Mouse (Mus musculus) right cerebral cortex, postnatal 25 days (tissue): Measurements from ENCODE around the gene Myl3.

ENCODE experiments used
- DNase-seq: peaks from one replicate; pipeline ENCODE4 v3.0.0; 2022

Gene Myl3

DNA sequence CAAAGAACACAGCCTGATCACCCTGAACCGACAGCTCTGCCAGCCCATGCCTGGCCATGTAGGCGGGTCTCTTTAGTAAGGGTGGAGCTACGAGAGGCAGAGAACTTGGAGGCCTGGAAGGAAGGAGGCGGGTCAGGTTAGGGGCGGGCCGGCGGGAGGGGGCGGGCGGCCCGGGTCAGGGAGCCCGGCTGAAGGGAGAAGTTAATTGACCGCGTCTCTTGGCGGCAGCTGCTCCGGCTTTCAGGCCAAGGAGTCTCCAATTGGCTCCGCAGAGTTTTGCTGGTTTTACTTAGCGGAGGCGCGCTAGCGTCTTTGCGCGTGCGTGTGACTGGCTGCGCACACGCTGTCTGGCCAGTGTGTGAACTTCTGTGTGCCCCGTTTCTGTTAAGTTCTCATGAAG, 9.0 kb upstream of the Myl3 start:
- peak; percentile 45 for DNase-seq

- DNase-seq, result no peak
These were observed 8.6 kb upstream of the Myl3 start for GRCm38 (mm10) chr9:110733102-110733501.

GRCm38 (mm10) chr9:110734154-110734553, 7.5 kb upstream of the Myl3 start:
- DNase-seq, result no peak

DNA sequence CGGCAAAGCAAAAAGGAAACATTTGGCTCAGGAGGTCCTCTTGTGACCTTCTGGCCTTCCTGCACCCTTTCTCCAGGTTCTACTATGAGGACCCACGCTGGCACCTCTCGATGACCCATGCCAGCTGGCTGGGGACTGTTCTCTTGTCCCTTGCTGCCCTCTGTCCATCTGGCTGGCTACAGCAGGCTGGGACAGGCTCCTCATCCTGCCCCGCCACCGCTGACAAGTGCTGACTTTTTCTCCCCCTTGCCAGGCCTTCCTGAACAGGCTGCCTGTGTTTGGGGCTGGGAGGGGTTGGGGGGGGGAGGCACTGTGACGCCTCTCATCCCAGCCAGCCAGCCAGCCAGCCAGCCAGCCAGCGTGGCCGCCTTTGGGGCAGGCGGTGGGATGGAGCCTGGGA, 5.3 kb upstream of the Myl3 start:
- DNase-seq, result no peak

DNA sequence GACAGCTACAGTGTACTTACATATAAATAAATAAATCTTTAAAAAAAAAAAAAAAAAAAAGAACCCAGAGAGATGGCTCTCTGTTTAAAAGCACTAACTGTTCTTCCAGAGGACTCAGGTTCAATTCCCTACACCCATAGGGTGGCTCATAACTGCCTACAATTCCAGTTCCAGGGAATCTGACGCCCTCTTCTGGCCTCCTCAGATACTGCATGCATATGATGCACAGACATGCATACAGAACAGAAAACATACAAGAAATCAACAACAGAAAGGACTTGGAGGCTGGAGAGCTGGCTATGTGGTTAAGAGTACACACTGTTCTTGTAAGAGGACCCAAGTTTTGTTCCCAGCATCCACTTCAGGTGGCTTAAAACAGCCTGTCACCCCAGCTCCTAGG, 3.6 kb upstream of the Myl3 start:
- no peak for DNase-seq

- DNase-seq, result no peak
These were observed 1.7 kb upstream of the Myl3 start for GRCm38 (mm10) chr9:110739961-110740360.

- DNase-seq, result no peak
These were observed 762 bp downstream of the Myl3 start for GRCm38 (mm10) chr9:110742295-110742950.

GRCm38 (mm10) chr9:110742951-110743455, 1.3 kb downstream of the Myl3 start:
- DNase-seq, result no peak

GRCm38 (mm10) chr9:110743456-110744323, 2.0 kb downstream of the Myl3 start:
- DNase-seq, result no peak

DNA sequence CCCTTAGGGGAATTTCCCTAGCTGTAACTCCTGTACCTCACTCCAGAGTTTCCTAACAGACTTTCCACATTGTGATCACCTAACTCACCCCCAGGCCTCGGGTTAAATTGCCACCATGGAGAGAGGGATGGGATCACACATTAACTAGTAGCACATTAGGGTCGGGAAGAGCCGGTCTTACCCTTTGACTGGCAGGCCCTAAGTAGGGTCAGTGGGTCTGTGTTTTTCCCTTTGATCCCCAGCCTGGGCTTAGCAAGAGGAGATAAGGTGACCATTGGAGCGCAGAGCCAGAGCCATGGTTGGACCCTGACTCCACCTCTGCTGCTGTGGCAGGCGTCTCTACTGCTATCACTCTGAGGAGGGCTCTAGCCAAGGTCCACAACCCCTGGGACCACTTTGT, 4.1 kb downstream of the Myl3 start:
- no peak for DNase-seq

GRCm38 (mm10) chr9:110746238-110746637, 4.6 kb downstream of the Myl3 start:
- no peak for DNase-seq

GRCm38 (mm10) chr9:110746961-110747360, 5.3 kb downstream of the Myl3 start, which contains the start of gene Pth1r:
Gene Pth1r (minus strand): TSS chr9:110747145.
- no peak for DNase-seq

GRCm38 (mm10) chr9:110748451-110748850, 6.8 kb downstream of the Myl3 start:
- no peak for DNase-seq

DNA sequence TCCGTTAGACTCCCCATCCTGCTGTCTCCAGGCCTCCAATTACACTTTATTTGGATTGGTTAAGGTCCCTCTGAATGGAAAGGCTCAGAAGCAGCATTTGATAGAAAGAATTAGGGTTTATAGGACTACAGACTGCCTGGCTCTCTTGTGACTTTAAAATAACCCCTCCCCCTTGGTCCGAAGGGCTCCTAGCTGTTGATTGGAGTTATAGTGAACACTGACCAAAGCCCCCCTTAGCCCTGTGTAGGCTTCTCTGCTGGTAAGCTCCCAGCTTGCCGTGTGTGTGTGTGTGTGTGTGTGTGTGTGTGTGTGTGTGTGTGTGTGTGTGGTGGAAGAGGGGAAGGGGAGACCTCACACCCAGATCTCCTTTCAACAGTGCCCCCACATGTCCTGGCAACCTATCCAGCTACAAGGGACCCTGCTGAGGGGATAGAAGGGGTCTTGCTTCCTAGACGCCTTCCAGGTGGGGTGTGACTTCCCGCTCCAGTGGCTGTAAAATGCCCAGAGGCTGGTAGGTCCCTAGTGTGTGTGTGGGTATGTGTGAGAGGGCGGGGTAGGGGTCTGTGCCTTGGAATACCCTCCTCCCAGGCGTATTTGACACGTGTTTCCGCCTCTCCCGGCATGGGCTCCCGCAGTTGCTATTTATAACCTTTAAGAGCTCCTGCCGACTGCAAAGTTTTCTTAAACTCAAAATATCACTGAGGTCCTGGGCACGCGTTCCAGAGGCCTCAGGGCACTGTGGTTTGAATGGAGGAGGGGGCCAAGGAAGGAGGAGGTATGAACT, 8.9 kb downstream of the Myl3 start:
- DNase-seq, result no peak

- DNase-seq, result no peak
These were observed 9.8 kb downstream of the Myl3 start for GRCm38 (mm10) chr9:110751412-110751811.

DNA sequence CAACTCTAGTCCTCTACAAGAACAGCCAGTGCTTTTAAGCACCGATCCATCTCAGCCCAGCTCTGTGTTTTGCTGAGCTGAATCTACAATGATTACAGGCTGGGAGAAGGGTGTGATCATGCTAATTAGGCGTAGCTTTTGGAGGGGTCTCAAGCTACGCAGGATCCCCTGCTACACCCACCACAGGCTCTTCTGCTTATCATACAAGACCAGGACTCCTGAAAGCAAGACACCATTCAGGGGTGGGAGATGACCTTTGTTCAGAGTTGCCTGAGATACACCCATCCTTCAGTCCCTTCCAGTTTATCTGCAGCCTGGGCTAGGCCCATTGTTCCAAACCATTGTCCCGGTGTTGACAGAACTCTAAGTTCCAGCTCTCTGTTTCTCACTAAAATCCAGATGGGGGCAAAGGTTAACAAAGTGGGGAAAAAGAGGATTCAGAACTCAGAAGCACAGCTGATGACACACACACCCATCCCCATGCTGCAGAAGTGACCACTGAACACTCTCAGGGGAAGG, 11.3 kb downstream of the Myl3 start:
- no peak for DNase-seq

DNA sequence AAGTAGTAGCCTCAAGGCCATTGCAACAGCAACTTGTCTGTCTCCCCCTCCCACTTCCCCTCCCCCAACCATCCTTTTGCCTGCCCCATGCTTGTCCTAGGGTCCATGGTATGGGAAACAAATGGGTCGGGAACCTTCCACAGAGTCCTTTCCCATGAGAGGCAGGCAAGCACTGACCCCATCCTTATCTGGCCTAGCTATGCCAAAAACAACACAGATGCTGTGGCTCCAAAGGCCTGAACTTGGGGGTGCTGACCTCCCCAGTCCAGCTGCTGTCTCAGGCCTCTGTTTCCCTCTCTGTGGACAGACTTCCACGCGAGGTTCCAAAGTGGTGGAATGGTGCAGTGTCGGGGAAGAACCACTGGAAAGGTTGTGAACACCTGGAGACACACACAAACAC, 12.1 kb downstream of the Myl3 start:
- no peak for DNase-seq

DNA sequence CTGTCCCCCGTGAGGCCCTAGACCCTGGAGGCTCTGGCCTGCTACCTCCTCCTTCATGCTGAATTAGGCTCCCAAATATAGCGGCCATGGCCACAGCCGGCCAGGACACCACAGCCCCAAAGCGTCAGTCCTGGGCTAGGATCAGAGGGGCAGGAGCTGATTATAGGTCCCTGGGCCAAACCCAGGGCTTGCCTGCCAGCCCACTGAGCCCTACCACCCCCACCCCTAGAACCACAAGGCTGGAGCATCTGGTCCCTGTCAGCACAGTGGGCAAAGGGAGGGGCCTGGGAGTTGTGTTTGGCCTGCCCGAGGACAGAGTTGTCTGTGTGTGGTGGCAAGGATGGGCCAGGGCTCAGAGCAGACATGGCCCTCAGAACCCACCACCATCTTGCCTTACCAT, 16.2 kb downstream of the Myl3 start:
- DNase-seq, result no peak

- peak; percentile 54 for DNase-seq
These were observed 16.9 kb downstream of the Myl3 start for GRCm38 (mm10) chr9:110758605-110759004.

DNA sequence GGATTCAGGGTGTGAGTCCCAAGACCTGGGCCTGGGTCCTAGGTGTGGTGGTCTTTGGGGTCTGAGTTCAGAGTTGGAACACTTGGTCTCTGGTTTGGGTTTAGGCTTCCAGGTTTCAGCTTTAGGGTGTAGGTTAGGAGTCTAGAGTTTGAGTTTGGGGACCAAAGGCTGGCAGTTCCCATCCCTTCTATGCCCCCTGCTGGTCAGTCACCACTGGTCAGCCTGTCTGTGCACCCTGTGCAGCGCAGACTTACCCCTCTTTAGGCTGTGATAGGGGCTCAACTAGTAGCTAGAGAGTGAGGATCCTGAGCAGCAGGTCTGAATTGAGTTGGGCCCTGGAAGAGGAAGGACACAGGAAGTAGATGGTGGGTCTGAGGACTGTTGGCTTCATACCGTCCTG, 17.6 kb downstream of the Myl3 start:
- no peak for DNase-seq

DNA sequence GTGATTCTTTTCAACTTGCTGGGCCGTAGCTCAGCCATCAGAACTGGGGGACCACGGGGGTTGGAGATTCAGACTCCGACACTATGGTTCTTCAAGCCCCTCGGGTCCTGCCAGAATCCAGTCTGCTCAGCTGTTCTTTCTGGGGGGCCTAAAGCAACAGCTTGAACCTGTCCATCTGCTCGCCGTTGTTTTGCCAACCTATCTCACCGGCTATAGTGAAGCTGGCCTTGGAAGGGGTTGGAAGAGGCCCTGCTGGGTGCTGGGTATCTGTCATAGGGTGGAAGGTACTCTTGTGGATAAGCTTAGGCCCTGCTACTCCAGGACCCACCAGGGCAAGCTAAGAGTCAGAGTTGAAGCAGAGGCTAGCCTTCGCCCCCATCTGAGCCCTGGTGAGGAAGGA, 19.2 kb downstream of the Myl3 start:
- no peak for DNase-seq

- no peak for DNase-seq
These were observed 21.1 kb downstream of the Myl3 start for GRCm38 (mm10) chr9:110762763-110763162.

- no peak for DNase-seq
These were observed 21.7 kb downstream of the Myl3 start for GRCm38 (mm10) chr9:110763405-110763804.
